Mouse (Mus musculus) heart, postnatal 10 days (tissue): ENCODE results near the gene Rapgef5. TPM values are rescaled to one million over a fixed set of nuclear protein-coding genes. Genes with fewer than 3 reads are reported as not detected.

Experiments
- DNase-seq, 2 experiments: peaks; one replicate each; pipeline ENCODE4 v3.0.0; 2021
- intact Hi-C: fragments of 180-260 bp; cut with DNase I; formaldehyde crosslinking; loops from one replicate; pipeline ENCODE4 v1.15.1; 2025
- total RNA-seq, 2 experiments: library from RNA; stranded (reverse); gene quantifications; 2 replicates each; pipeline ENCODE4 v1.2.3; 2021

The Rapgef5 gene
- total RNA-seq, 2 experiments from 2014 or later: 45.8 to 48.2 TPM

GRCm38 (mm10) chr12:117806470-117806869, 290.2 kb downstream of the Rapgef5 start:
- no peak for DNase-seq
- intact Hi-C loops: no loop called here

DNA sequence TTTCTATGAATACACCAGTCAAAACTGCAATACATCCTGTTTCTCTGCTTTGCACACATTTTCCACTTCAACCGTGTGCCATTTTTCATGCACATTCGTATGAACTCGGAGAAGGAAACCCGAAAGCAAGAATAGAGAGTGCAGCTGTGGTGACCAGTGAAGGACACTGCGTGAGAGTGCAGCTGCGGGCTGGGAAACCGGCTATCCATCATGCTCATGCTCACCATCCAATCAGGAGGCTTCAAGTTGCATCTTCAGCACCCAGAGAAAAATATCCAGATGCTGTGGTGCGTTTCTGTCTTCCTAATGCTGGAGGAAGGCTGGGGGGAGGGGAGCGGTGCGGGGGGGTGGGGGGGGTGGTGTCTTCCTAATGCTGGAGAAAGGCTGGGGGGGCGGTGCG, 291.4 kb downstream of the Rapgef5 start:
- intact Hi-C loops: no loop called here
- DNase-seq: no peak

GRCm38 (mm10) chr12:117808355-117809326, 292.4 kb downstream of the Rapgef5 start:
- DNase-seq: no peak
- intact Hi-C loops: no loop called here
